Mouse (Mus musculus) embryonic facial prominence, embryonic 13.5 days (tissue): ENCODE results near the gene Gm340. TPM values are rescaled to one million over a fixed set of nuclear protein-coding genes. Genes with fewer than 3 reads are reported as not detected.

Source experiments
- ATAC-seq: fragments of 200-750 bp; cut with Nextera tagmentation; 2 replicates; pipeline ENCODE4 v1.8.0; 2017; ENCODE audit warnings: low read depth; ENCODE audit not compliant: insufficient number of reproducible peaks, insufficient read depth, low FRiP score, low TSS enrichment
- H3K27ac ChIP-seq: fragments of 300-500 bp; sonication (generic); 2 replicates; pipeline ENCODE4 v1.5.1; 2015; ENCODE audit warnings: moderate library complexity, mild to moderate bottlenecking, inconsistent platforms
- H3K27me3 ChIP-seq: fragments of 300-500 bp; sonication (generic); 2 replicates; pipeline ENCODE4 v1.6.1; 2015; ENCODE audit warnings: mild to moderate bottlenecking, inconsistent platforms
- H3K36me3 ChIP-seq: fragments of 300-500 bp; sonication (generic); 2 replicates; pipeline ENCODE4 v1.6.1; 2015; ENCODE audit warnings: mild to moderate bottlenecking, inconsistent platforms
- H3K4me1 ChIP-seq: fragments of 300-500 bp; sonication (generic); 2 replicates; pipeline ENCODE4 v1.6.1; 2015; ENCODE audit warnings: inconsistent platforms
- H3K4me2 ChIP-seq: fragments of 300-500 bp; sonication (generic); 2 replicates; pipeline ENCODE4 v1.6.1; 2015; ENCODE audit warnings: moderate library complexity, mild to moderate bottlenecking, inconsistent platforms
- H3K4me3 ChIP-seq: fragments of 300-500 bp; sonication (generic); 2 replicates; pipeline ENCODE4 v1.5.1; 2015; ENCODE audit warnings: mild to moderate bottlenecking, inconsistent platforms
- H3K9ac ChIP-seq: fragments of 300-500 bp; sonication (generic); 2 replicates; pipeline ENCODE4 v1.6.1; 2015; ENCODE audit warnings: mild to moderate bottlenecking, inconsistent platforms
- H3K9me3 ChIP-seq: fragments of 300-500 bp; sonication (generic); 2 replicates; pipeline ENCODE4 v1.6.1; 2016; ENCODE audit warnings: inconsistent platforms
- WGBS: fragments of 180-500 bp; shearing (Covaris S2); methylation state at CpG from one replicate; pipeline ENCODE4 v1.1.7; 2015; ENCODE audit warnings: mixed read lengths; 5-methylcytosine and 5-hydroxymethylcytosine counted together
- microRNA-seq: library from miRNA; unstranded; fragments of <30 nt; microRNA quantifications from one replicate; pipeline ENCODE4, GENCODE M21; 2016
- polyA plus RNA-seq: library from polyadenylated mRNA; unstranded; fragments of >200 nt; fragmentation: Nextera tagmentation; extraction: Ambion mirVana; gene quantifications from 2 replicates; pipeline ENCODE4 v1.2.1, GENCODE M21; 2015

The Gm340 gene
- polyA plus RNA-seq, 1 experiment from 2014 or later, result 2.6 TPM

- no peak overlapping the region for H3K4me3 ChIP-seq
- H3K9me3 ChIP-seq, result no peaks in the 10 kb centered on the region
- no peaks in the 10 kb centered on the region for H3K36me3 ChIP-seq
- H3K4me1 ChIP-seq, result peaks cover 41% of the 10 kb centered on the region
- 57% methylated on average over 6 of the region's 6 CpGs for WGBS
- H3K4me2 ChIP-seq, result no peak overlapping the region
- no peak overlapping the region for H3K27ac ChIP-seq
- no peak for ATAC-seq
- peaks cover 31% of the 10 kb centered on the region for H3K27me3 ChIP-seq
- no peak overlapping the region for H3K9ac ChIP-seq
These were observed 34.1 kb downstream of the Gm340 start for GRCm38 (mm10) chr19:41616274-41616673.

- Histone ChIP-seq H3K27me3 (peaks cover 31% of the 10 kb centered on the region), H3K27ac (no peak overlapping the region), H3K9ac (no peak overlapping the region), H3K9me3 (no peaks in the 10 kb centered on the region), H3K4me3 (no peak overlapping the region), H3K4me1 (peaks cover 41% of the 10 kb centered on the region), H3K36me3 (no peaks in the 10 kb centered on the region), H3K4me2 (no peak overlapping the region)
- ATAC-seq, result no peak
- 36% methylated on average over 13 of the region's 13 CpGs for WGBS
These were observed 34.9 kb downstream of the Gm340 start for GRCm38 (mm10) chr19:41617102-41617501.

- Histone ChIP-seq H3K4me3 (no peak overlapping the region), H3K9me3 (no peaks in the 10 kb centered on the region), H3K4me1 (peaks cover 38% of the 10 kb centered on the region), H3K4me2 (no peak overlapping the region), H3K36me3 (no peaks in the 10 kb centered on the region), H3K27me3 (peaks cover 31% of the 10 kb centered on the region), H3K9ac (no peak overlapping the region), H3K27ac (peak overlapping the region; percentile 64)
- peak; percentile 10; the same call in 1 of the 2 replicates for ATAC-seq
- WGBS, result 27% methylated on average over 6 of the region's 6 CpGs
These were observed 36.0 kb downstream of the Gm340 start for GRCm38 (mm10) chr19:41618153-41618657.

- Histone ChIP-seq H3K9me3 (no peaks in the 10 kb centered on the region), H3K27me3 (peaks cover 28% of the 10 kb centered on the region), H3K4me1 (peaks cover 35% of the 10 kb centered on the region), H3K27ac (no peak overlapping the region), H3K9ac (no peak overlapping the region), H3K36me3 (no peaks in the 10 kb centered on the region), H3K4me2 (no peak overlapping the region), H3K4me3 (no peak overlapping the region)
- ATAC-seq, result no peak
- WGBS, result 71% methylated on average over 19 of the region's 19 CpGs
These were observed 36.7 kb downstream of the Gm340 start for GRCm38 (mm10) chr19:41618771-41619385.

DNA sequence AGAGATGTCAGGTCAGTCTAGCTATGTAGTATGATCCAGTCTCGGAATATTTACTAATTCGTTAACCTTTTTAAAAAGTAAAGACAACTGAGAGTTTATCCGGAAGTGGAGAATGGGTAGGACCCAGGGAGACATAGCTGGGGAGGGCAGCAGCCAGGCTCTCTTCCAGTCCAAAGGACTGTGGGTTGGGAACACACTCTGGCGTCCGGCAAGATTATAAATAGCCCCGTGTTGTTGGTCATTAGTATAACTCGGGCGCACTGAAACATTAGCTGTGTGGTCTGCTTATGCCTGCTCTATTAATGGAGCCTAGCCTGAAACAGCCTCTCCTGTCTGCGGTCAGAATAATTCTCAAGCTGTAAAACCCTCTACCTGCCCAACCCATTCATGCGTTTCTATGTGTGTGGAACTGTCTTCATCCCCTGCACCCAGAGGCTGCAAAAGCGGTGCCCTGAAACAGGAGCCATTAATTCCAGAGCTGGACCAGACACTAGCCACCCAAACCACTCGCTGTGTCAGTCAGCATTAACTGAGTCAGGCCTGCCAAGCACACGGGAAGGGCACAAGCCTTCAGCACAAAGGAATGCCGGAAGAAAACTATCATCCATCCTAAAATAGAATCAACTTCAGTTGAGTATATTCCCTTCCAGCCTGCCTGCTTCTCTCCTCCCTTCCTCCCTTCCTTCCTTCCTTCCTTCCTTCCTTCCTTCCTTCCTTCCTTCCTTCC is 38.4 kb downstream of the Gm340 start:
- no peak for ATAC-seq
- H3K27me3 ChIP-seq, result peaks cover 14% of the 10 kb centered on the region
- WGBS, result 83% methylated on average over 14 of the region's 14 CpGs

DNA sequence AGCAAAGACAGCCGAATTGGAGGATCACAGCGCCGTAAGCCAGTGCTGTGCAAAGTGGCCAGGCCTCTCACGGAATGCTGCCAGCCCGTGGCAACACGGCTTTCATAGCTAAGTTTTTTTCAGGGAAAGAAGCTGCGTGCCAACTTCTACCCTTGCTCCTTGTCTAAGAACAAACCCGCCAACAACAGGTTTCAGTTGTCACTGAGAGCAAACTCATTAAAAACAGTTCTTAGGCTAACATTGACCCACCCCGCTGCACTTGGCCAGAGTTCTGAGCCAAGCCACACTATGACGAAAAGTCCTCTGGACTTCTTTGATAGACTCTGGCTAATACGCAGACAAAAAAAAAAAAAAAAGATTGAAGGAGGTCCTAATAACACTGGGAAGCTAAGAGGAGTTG is 46.8 kb downstream of the Gm340 start:
- no peak for ATAC-seq
- Histone ChIP-seq H3K27ac (no peak overlapping the region), H3K9me3 (peaks cover 6% of the 10 kb centered on the region), H3K4me3 (no peak overlapping the region), H3K4me2 (no peak overlapping the region), H3K9ac (no peak overlapping the region), H3K4me1 (no peaks in the 10 kb centered on the region), H3K27me3 (peaks cover 2% of the 10 kb centered on the region; the same call in 1 of the 2 replicates), H3K36me3 (no peaks in the 10 kb centered on the region)
- 83% methylated on average over 11 of the region's 11 CpGs for WGBS

More for the DNA sequence above, 38.4 kb downstream of the Gm340 start:
- Histone ChIP-seq H3K4me3 (no peak overlapping the region), H3K36me3 (no peaks in the 10 kb centered on the region), H3K4me2 (no peak overlapping the region), H3K27ac (no peak overlapping the region), H3K4me1 (peaks cover 35% of the 10 kb centered on the region), H3K9me3 (peaks cover 4% of the 10 kb centered on the region), H3K9ac (no peak overlapping the region)

DNA sequence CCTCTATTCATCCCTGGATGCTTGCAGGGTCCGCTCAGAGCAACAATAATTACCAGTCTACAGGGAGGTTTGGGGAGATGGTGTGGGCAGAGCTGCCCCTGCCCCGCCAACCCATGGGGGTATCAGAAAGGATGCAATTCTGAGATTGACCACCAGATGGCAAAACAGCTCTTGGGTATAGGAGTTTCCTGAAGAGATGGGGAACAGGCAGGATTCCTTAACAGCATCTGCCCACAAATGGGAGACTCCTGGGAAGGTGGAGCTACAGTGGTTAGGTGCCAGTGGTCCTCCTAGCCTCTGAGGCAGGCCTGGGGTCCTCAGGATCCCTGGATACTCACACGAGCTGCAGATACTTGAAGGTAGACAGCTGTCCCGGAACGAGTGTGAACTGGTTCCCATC is 47.4 kb downstream of the Gm340 start:
- Histone ChIP-seq H3K27me3 (peaks cover 2% of the 10 kb centered on the region; the same call in 1 of the 2 replicates), H3K27ac (no peak overlapping the region), H3K9me3 (peaks cover 6% of the 10 kb centered on the region), H3K36me3 (no peaks in the 10 kb centered on the region), H3K4me1 (no peaks in the 10 kb centered on the region), H3K9ac (no peak overlapping the region), H3K4me3 (no peak overlapping the region), H3K4me2 (no peak overlapping the region)
- no peak for ATAC-seq
- WGBS, result 43% methylated on average over 5 of the region's 5 CpGs

- H3K4me2 ChIP-seq, result no peak overlapping the region
- 84% methylated on average over 10 of the region's 10 CpGs for WGBS
- no peak overlapping the region for H3K4me3 ChIP-seq
- H3K4me1 ChIP-seq, result peaks cover 7% of the 10 kb centered on the region; the same call in 1 of the 2 replicates
- no peaks in the 10 kb centered on the region for H3K36me3 ChIP-seq
- peaks cover 2% of the 10 kb centered on the region; the same call in 1 of the 2 replicates for H3K27me3 ChIP-seq
- H3K9ac ChIP-seq, result no peak overlapping the region
- H3K9me3 ChIP-seq, result no peaks in the 10 kb centered on the region
- H3K27ac ChIP-seq, result no peak overlapping the region
- ATAC-seq, result no peak
These were observed 51.9 kb downstream of the Gm340 start for GRCm38 (mm10) chr19:41634099-41634498.

DNA sequence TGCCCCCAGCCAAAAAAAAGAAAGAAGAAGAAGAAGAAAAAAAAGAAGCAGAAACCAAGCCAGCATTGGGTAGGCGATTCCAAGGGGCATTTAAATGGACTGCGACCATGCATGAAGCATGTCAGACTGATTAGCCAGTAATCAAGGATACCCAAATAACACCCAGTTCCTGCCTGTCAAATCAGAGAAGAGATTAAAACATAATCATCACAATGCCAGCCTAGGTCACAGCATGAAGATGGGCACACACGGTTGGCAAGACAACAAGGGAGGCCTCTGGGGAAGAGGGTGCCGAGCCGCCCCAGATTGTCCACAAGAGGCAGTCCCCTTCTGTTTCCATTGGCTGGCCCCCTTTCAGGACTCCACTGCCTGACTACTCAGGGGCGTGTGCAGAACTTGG is 52.8 kb downstream of the Gm340 start:
- no peak overlapping the region for H3K9ac ChIP-seq
- H3K9me3 ChIP-seq, result no peaks in the 10 kb centered on the region
- no peak overlapping the region for H3K27ac ChIP-seq
- H3K4me1 ChIP-seq, result peaks cover 7% of the 10 kb centered on the region; the same call in 1 of the 2 replicates
- H3K4me2 ChIP-seq, result no peak overlapping the region
- H3K4me3 ChIP-seq, result no peak overlapping the region
- H3K27me3 ChIP-seq, result peaks cover 2% of the 10 kb centered on the region; the same call in 1 of the 2 replicates
- no peak for ATAC-seq
- WGBS, result 56% methylated on average over 6 of the region's 6 CpGs
- no peaks in the 10 kb centered on the region for H3K36me3 ChIP-seq

Small RNAs within 50 kb of the gene (microRNA-seq; reads per million reads assigned to microRNA genes)
- gene Mir8091, result not detected

Other genes starting within 250 kb of the Gm340 start
- gene Pik3ap1, start 197.3 kb upstream of the Gm340 start, polyA plus RNA-seq, result 1.8 and 1.9 TPM in 2 replicates
- 9.4 and 12.0 TPM in 2 replicates for gene Lcor, start 99.7 kb upstream of the Gm340 start, polyA plus RNA-seq
- gene Slit1, start 161.3 kb downstream of the Gm340 start, polyA plus RNA-seq, result 0.30 and 0.58 TPM in 2 replicates
- 22.2 and 23.2 TPM in 2 replicates for gene Arhgap19, start 219.7 kb downstream of the Gm340 start, polyA plus RNA-seq
- 6.9 and 7.4 TPM in 2 replicates for gene Frat1, start 247.6 kb downstream of the Gm340 start, polyA plus RNA-seq